Mouse (Mus musculus): ENCODE data around the gene Eral1. TPM values are rescaled to one million over a fixed set of nuclear protein-coding genes. Genes with fewer than 3 reads are reported as not detected.
A peak's percentile ranks its signal among the peaks of the same experiment; 100 is the strongest.

Eral1 gene
- polyA plus RNA-seq, 1 experiment from 2014 or later: 27.6 TPM

MicroRNAs encoded within 50 kb of the gene (microRNA counts, 519-probe panel; counts per million panel counts)
- microRNA mmu-miR-144 (4,059 counts per million, percentile 94 among the panel's probes with 10 or more counts), microRNA mmu-miR-451 (3,825 counts per million, percentile 92 among the panel's probes with 10 or more counts)

Small RNAs within 50 kb of the gene (microRNA-seq; reads per million reads assigned to microRNA genes)
- 482 reads per million, percentile 72 among the genes with 10 or more reads in this experiment for gene Mir144
- gene Mir451a: not detected
- gene Mir451b: not detected

Other genes starting within 250 kb of the Eral1 start
- 2.9 TPM in 2 replicates for gene Pipox, start 186.3 kb downstream of the Eral1 start, polyA plus RNA-seq (2015; fragmentation: Nextera tagmentation; extraction: Ambion mirVana)
- 0.04 and 0.19 TPM in 2 replicates for gene Sez6, start 149.6 kb downstream of the Eral1 start, polyA plus RNA-seq (2015; fragmentation: Nextera tagmentation; extraction: Ambion mirVana)
- gene Phf12, start 97.6 kb downstream of the Eral1 start, polyA plus RNA-seq (2015; fragmentation: Nextera tagmentation; extraction: Ambion mirVana): 11.6 and 12.4 TPM in 2 replicates
- 12.3 and 12.6 TPM in 2 replicates for gene Dhrs13, start 48.1 kb downstream of the Eral1 start, polyA plus RNA-seq (2015; fragmentation: Nextera tagmentation; extraction: Ambion mirVana)
- 109 and 112 TPM in 2 replicates for gene Flot2, start 42.5 kb downstream of the Eral1 start, polyA plus RNA-seq (2015; fragmentation: Nextera tagmentation; extraction: Ambion mirVana)
- gene Fam222b, start 14.3 kb upstream of the Eral1 start, polyA plus RNA-seq (2015; fragmentation: Nextera tagmentation; extraction: Ambion mirVana): 14.9 and 15.2 TPM in 2 replicates
- gene Traf4, start 85.2 kb upstream of the Eral1 start, polyA plus RNA-seq (2015; fragmentation: Nextera tagmentation; extraction: Ambion mirVana): 37.3 and 39.1 TPM in 2 replicates
- 17.7 TPM in 2 replicates for gene Nek8, start 96.3 kb upstream of the Eral1 start, polyA plus RNA-seq (2015; fragmentation: Nextera tagmentation; extraction: Ambion mirVana)
- 14.2 and 16.1 TPM in 2 replicates for gene Tlcd1, start 96.3 kb upstream of the Eral1 start, polyA plus RNA-seq (2015; fragmentation: Nextera tagmentation; extraction: Ambion mirVana)
- gene Rpl23a, start 103.2 kb upstream of the Eral1 start, polyA plus RNA-seq (2015; fragmentation: Nextera tagmentation; extraction: Ambion mirVana): 708 and 711 TPM in 2 replicates
- 51.5 and 60.8 TPM in 2 replicates for gene Rab34, start 108.0 kb upstream of the Eral1 start, polyA plus RNA-seq (2015; fragmentation: Nextera tagmentation; extraction: Ambion mirVana)
- 2.4 and 2.6 TPM in 2 replicates for gene Proca1, start 113.0 kb upstream of the Eral1 start, polyA plus RNA-seq (2015; fragmentation: Nextera tagmentation; extraction: Ambion mirVana)
- 58.0 and 64.5 TPM in 2 replicates for gene Sdf2, start 165.4 kb upstream of the Eral1 start, polyA plus RNA-seq (2015; fragmentation: Nextera tagmentation; extraction: Ambion mirVana)
- gene Supt6, start 165.6 kb upstream of the Eral1 start, polyA plus RNA-seq (2015; fragmentation: Nextera tagmentation; extraction: Ambion mirVana): 16.3 and 16.9 TPM in 2 replicates
- 67.1 and 70.8 TPM in 2 replicates for gene 2610507B11Rik, start 181.4 kb upstream of the Eral1 start, polyA plus RNA-seq (2015; fragmentation: Nextera tagmentation; extraction: Ambion mirVana)
- gene BC030499, start 210.5 kb upstream of the Eral1 start, polyA plus RNA-seq (2015; fragmentation: Nextera tagmentation; extraction: Ambion mirVana): 0.32 and 0.51 TPM in 2 replicates
- gene Spag5, start 221.1 kb upstream of the Eral1 start, polyA plus RNA-seq (2015; fragmentation: Nextera tagmentation; extraction: Ambion mirVana): 27.7 and 28.5 TPM in 2 replicates
- 29.0 and 30.7 TPM in 2 replicates for gene Aldoc, start 242.6 kb upstream of the Eral1 start, polyA plus RNA-seq (2015; fragmentation: Nextera tagmentation; extraction: Ambion mirVana)
- gene Pigs, start 248.0 kb upstream of the Eral1 start, polyA plus RNA-seq (2015; fragmentation: Nextera tagmentation; extraction: Ambion mirVana): 52.3 and 56.3 TPM in 2 replicates